Mouse (Mus musculus): ENCODE results near the gene Lcn5. TPM values are rescaled to one million over a fixed set of nuclear protein-coding genes. Genes with fewer than 3 reads are reported as not detected.
"Not testable (repeated sequence)": the region's sequence is repeated elsewhere in the genome, so short reads cannot be mapped to it uniquely, and the experiment has no call there.

Gene Lcn5
- polyA plus RNA-seq, 1 experiment from 2014 or later: not detected

DNA sequence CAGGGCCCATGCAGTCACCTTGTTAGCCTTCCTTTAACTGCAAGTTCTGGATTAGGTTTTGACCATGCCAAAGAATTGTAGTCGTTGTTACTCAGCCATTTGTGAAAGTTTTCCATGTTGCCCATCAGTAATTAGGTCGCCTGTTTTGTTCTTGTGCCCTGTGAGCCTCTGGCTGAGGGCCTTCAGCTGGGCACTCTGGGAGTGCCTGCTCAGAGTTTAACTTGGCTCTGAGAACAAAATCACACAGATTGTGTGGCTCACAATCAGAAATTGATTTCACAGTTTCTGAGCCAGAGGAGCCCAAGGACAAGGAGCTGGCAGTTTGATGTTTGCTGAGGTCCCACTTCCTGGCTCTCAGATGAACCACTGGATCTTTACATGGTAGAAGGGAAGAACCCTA lies 52.0 kb downstream of the Lcn5 start:
- H3K4me2 ChIP-seq (ENCODE audit: low read depth, low read length, severe bottlenecking); H3K9me3 ChIP-seq (ENCODE audit: control insufficient read depth, low read length); H3K36me3 ChIP-seq (ENCODE audit: control insufficient read depth, insufficient read depth, low read length); H3K27ac ChIP-seq (ENCODE audit: low read depth, low read length); DNase-seq (ENCODE audit: low spot score); H3K9ac ChIP-seq (ENCODE audit: low read length); ATAC-seq (replicated peaks; ENCODE audit: low FRiP score); H3K4me3 ChIP-seq (ENCODE audit: low read depth, low read length); H3K27me3 ChIP-seq (ENCODE audit: control insufficient read depth, insufficient read depth, low read length); H3K4me1 ChIP-seq (replicated peaks; ENCODE audit: control insufficient read depth, insufficient read depth, low read length): not testable (repeated sequence)
- WGBS: 82% methylated on average over 2 of the region's 2 CpGs

Other genes with a start within 250 kb of the Lcn5 start
- gene Fut7, start 234.7 kb upstream of the Lcn5 start, polyA plus RNA-seq (2014; fragmentation: Nextera tagmentation; extraction: Ambion mirVana): not detected in 2 replicates
- gene Abca2, start 229.2 kb upstream of the Lcn5 start, polyA plus RNA-seq (2014; fragmentation: Nextera tagmentation; extraction: Ambion mirVana): 9.9 and 10.2 TPM in 2 replicates
- gene Clic3, start 201.1 kb upstream of the Lcn5 start, polyA plus RNA-seq (2014; fragmentation: Nextera tagmentation; extraction: Ambion mirVana): 0.61 and 0.77 TPM in 2 replicates
- gene Paxx, start 196.9 kb upstream of the Lcn5 start, polyA plus RNA-seq (2014; fragmentation: Nextera tagmentation; extraction: Ambion mirVana): 22.9 and 24.2 TPM in 2 replicates
- 0.69 and 0.73 TPM in 2 replicates for gene Ptgds, start 187.9 kb upstream of the Lcn5 start, polyA plus RNA-seq (2014; fragmentation: Nextera tagmentation; extraction: Ambion mirVana)
- not detected in 2 replicates for gene Lcn12, start 164.0 kb upstream of the Lcn5 start, polyA plus RNA-seq (2014; fragmentation: Nextera tagmentation; extraction: Ambion mirVana)
- 96.1 and 102 TPM in 2 replicates for gene Fbxw5, start 157.2 kb upstream of the Lcn5 start, polyA plus RNA-seq (2014; fragmentation: Nextera tagmentation; extraction: Ambion mirVana)
- 5.5 and 5.9 TPM in 2 replicates for gene C8g, start 156.2 kb upstream of the Lcn5 start, polyA plus RNA-seq (2014; fragmentation: Nextera tagmentation; extraction: Ambion mirVana)
- 37.2 and 40.1 TPM in 2 replicates for gene Traf2, start 111.0 kb upstream of the Lcn5 start, polyA plus RNA-seq (2014; fragmentation: Nextera tagmentation; extraction: Ambion mirVana)
- 353 and 371 TPM in 2 replicates for gene Edf1, start 100.1 kb upstream of the Lcn5 start, polyA plus RNA-seq (2014; fragmentation: Nextera tagmentation; extraction: Ambion mirVana)
- 1.3 and 5.0 TPM in 2 replicates for gene Mamdc4, start 83.1 kb upstream of the Lcn5 start, polyA plus RNA-seq (2014; fragmentation: Nextera tagmentation; extraction: Ambion mirVana)
- gene Phpt1, start 82.7 kb upstream of the Lcn5 start, polyA plus RNA-seq (2014; fragmentation: Nextera tagmentation; extraction: Ambion mirVana): 144 and 164 TPM in 2 replicates
- 0.28 and 0.69 TPM in 2 replicates for gene Ajm1, start 76.2 kb upstream of the Lcn5 start, polyA plus RNA-seq (2014; fragmentation: Nextera tagmentation; extraction: Ambion mirVana)
- gene Rabl6, start 49.4 kb upstream of the Lcn5 start, polyA plus RNA-seq (2014; fragmentation: Nextera tagmentation; extraction: Ambion mirVana): 77.1 and 81.5 TPM in 2 replicates
- gene Ccdc183, start 40.3 kb upstream of the Lcn5 start, polyA plus RNA-seq (2014; fragmentation: Nextera tagmentation; extraction: Ambion mirVana): 0.13 and 0.21 TPM in 2 replicates
- gene Tmem141, start 35.9 kb upstream of the Lcn5 start, polyA plus RNA-seq (2014; fragmentation: Nextera tagmentation; extraction: Ambion mirVana): 12.6 and 17.9 TPM in 2 replicates
- 0.95 and 0.97 TPM in 2 replicates for gene Fcna, start 29.9 kb upstream of the Lcn5 start, polyA plus RNA-seq (2014; fragmentation: Nextera tagmentation; extraction: Ambion mirVana)
- gene Lcn8, start 4.8 kb upstream of the Lcn5 start, polyA plus RNA-seq (2014; fragmentation: Nextera tagmentation; extraction: Ambion mirVana): not detected in 2 replicates
- not detected in 2 replicates for gene Lcn6, start 18.8 kb downstream of the Lcn5 start, polyA plus RNA-seq (2014; fragmentation: Nextera tagmentation; extraction: Ambion mirVana)
- gene Lcn10, start 24.8 kb downstream of the Lcn5 start, polyA plus RNA-seq (2014; fragmentation: Nextera tagmentation; extraction: Ambion mirVana): not detected in 2 replicates
- gene Obp2a, start 42.1 kb downstream of the Lcn5 start, polyA plus RNA-seq (2014; fragmentation: Nextera tagmentation; extraction: Ambion mirVana): not detected in 2 replicates
- 68.5 and 71.2 TPM in 2 replicates for gene Bmyc, start 48.8 kb downstream of the Lcn5 start, polyA plus RNA-seq (2014; fragmentation: Nextera tagmentation; extraction: Ambion mirVana)
- gene Obp2b, start 79.1 kb downstream of the Lcn5 start, polyA plus RNA-seq (2014; fragmentation: Nextera tagmentation; extraction: Ambion mirVana): not detected in 2 replicates
- gene Lcn3, start 107.6 kb downstream of the Lcn5 start, polyA plus RNA-seq (2014; fragmentation: Nextera tagmentation; extraction: Ambion mirVana): not detected in 2 replicates
- gene Lcn11, start 119.1 kb downstream of the Lcn5 start, polyA plus RNA-seq (2014; fragmentation: Nextera tagmentation; extraction: Ambion mirVana): not detected in 2 replicates
- gene Gm13539, start 124.3 kb downstream of the Lcn5 start, polyA plus RNA-seq (2014; fragmentation: Nextera tagmentation; extraction: Ambion mirVana): not detected in 2 replicates
- gene Glt6d1, start 157.9 kb downstream of the Lcn5 start, polyA plus RNA-seq (2014; fragmentation: Nextera tagmentation; extraction: Ambion mirVana): not detected in 2 replicates
- gene Lcn9, start 165.2 kb downstream of the Lcn5 start, polyA plus RNA-seq (2014; fragmentation: Nextera tagmentation; extraction: Ambion mirVana): not detected in 2 replicates
- gene Sohlh1, start 189.3 kb downstream of the Lcn5 start, polyA plus RNA-seq (2014; fragmentation: Nextera tagmentation; extraction: Ambion mirVana): not detected in 2 replicates
- 0.53 and 1.0 TPM in 2 replicates for gene Kcnt1, start 205.8 kb downstream of the Lcn5 start, polyA plus RNA-seq (2014; fragmentation: Nextera tagmentation; extraction: Ambion mirVana)

All from forebrain, embryonic 11.5 days (tissue).